Mouse (Mus musculus) layer of hippocampus, adult 9-11 months (tissue): ENCODE measurements around the gene Erich3.

ENCODE experiments used
- DNase-seq: peaks from one replicate; pipeline ENCODE4 v3.0.0; 2022

The Erich3 gene

GRCm38 (mm10) chr3:154682570-154682969, 18.9 kb downstream of the Erich3 start:
- no peak for DNase-seq

GRCm38 (mm10) chr3:154683667-154684066, 20.0 kb downstream of the Erich3 start:
- no peak for DNase-seq

GRCm38 (mm10) chr3:154690260-154690659, 26.6 kb downstream of the Erich3 start:
- no peak for DNase-seq

- DNase-seq: peak; percentile 95
These were observed 28.4 kb downstream of the Erich3 start for GRCm38 (mm10) chr3:154691897-154692571.

GRCm38 (mm10) chr3:154692572-154692922, 28.9 kb downstream of the Erich3 start:
- DNase-seq: peak; percentile 15

GRCm38 (mm10) chr3:154693902-154694301, 30.2 kb downstream of the Erich3 start:
- DNase-seq: no peak

- DNase-seq: no peak
These were observed 33.0 kb downstream of the Erich3 start for GRCm38 (mm10) chr3:154696611-154697010.

- DNase-seq: peak; percentile 60
These were observed 35.2 kb downstream of the Erich3 start for GRCm38 (mm10) chr3:154698907-154699306.

- no peak for DNase-seq
These were observed 36.6 kb downstream of the Erich3 start for GRCm38 (mm10) chr3:154700296-154700695.

GRCm38 (mm10) chr3:154700735-154701134, 37.1 kb downstream of the Erich3 start:
- no peak for DNase-seq

- no peak for DNase-seq
These were observed 41.1 kb downstream of the Erich3 start for GRCm38 (mm10) chr3:154704755-154705154.

- no peak for DNase-seq
These were observed 44.5 kb downstream of the Erich3 start for GRCm38 (mm10) chr3:154708150-154708549.

GRCm38 (mm10) chr3:154723198-154723597, 59.5 kb downstream of the Erich3 start:
- DNase-seq: no peak

- DNase-seq: no peak
These were observed 67.8 kb downstream of the Erich3 start for GRCm38 (mm10) chr3:154731431-154731830.

GRCm38 (mm10) chr3:154741496-154741895, 77.8 kb downstream of the Erich3 start:
- DNase-seq: no peak

- DNase-seq: no peak
These were observed 79.3 kb downstream of the Erich3 start for GRCm38 (mm10) chr3:154742927-154743326.

- DNase-seq: no peak
These were observed 80.7 kb downstream of the Erich3 start for GRCm38 (mm10) chr3:154744317-154744716.

- no peak for DNase-seq
These were observed 90.8 kb downstream of the Erich3 start for GRCm38 (mm10) chr3:154754505-154754904.

- DNase-seq: no peak
These were observed 91.6 kb downstream of the Erich3 start for GRCm38 (mm10) chr3:154755225-154755624.

GRCm38 (mm10) chr3:154758089-154758488, 94.4 kb downstream of the Erich3 start:
- DNase-seq: no peak

GRCm38 (mm10) chr3:154761108-154761507, 97.4 kb downstream of the Erich3 start:
- no peak for DNase-seq

- no peak for DNase-seq
These were observed 99.7 kb downstream of the Erich3 start for GRCm38 (mm10) chr3:154763374-154763773.

- DNase-seq: no peak
These were observed 100.5 kb downstream of the Erich3 start for GRCm38 (mm10) chr3:154764115-154764514.

GRCm38 (mm10) chr3:154766321-154766720, 102.7 kb downstream of the Erich3 start:
- no peak for DNase-seq

- no peak for DNase-seq
These were observed 108.0 kb downstream of the Erich3 start for GRCm38 (mm10) chr3:154771651-154772050.
